Mouse (Mus musculus): ENCODE results near the gene Vrk3. TPM values are rescaled to one million over a fixed set of nuclear protein-coding genes. Genes with fewer than 3 reads are reported as not detected.

Gene Vrk3
- polyA plus RNA-seq (2012; rRNA removed), result 18.9 and 21.4 TPM in 2 replicates

DNA sequence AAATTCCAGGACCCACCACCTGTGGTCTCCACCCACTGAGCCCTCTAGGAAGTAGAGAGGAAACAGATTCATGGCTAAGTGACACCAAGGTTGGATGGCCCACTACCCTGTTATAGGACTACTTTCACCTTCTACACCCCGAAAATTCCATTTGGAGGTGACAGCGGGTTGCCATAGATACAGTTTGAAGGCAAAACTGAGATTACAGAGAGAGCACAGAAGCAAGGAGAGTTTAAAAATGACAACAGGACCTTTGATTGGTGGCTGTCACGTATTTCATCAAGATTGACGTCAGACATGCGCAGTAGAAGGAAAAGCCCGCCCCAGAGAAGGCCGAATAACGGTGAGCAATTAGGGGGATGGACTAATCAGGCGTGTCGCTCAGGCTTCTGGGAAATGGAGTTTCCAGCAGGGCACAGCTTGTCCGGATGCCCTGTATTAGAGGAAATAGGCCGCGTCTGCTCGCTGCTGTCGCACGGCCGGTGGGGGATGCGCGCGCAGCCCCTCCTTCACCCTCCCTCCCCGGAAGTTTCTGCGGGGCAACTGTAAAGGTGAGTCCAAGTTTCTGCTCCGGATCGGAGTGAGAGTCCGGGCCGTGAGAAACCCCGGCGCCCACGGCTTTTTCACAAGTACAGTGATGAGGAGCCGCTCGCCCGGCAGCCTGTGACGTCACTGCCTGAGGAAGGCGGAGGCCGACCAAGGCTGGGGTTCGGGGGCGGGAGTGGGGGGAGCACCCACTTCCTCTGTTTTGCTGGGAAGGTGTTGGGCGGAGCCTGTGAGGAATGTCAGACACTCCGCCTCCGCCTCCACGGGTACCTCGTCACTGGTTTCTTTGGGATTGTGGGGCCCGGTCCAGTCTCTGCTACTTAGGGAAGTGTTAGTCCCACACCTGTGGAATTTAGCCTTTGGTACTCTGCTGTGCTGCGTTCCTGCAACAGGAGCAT is at the start of gene Vrk3:
Gene Vrk3 (plus strand): TSS at position 313 of the 944 bp plus-strand sequence.

DNA sequence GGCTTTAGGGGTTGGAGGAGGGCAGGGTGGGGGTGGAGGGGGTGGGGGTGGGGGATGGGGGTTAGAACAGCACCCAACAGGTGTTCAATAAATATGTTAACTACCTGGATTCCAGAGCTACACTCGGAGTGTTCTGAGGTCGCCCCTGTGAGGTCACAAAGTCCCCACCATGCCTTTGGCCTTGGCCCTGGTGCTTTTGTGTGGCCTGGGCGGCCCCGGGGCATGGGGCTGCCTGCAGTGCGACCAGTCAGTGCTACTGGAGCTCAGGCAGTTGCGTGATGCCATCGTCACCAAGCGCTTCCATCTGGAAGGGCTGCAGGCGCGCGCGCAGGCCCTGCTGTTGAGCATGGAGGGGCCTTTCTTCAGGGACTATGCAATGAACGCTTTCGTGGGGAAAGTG is 39.6 kb upstream of the Vrk3 start, which contains the start of gene Izumo2:
Gene Izumo2 (plus strand): TSS at position 169 of the 400 bp plus-strand sequence.

DNA sequence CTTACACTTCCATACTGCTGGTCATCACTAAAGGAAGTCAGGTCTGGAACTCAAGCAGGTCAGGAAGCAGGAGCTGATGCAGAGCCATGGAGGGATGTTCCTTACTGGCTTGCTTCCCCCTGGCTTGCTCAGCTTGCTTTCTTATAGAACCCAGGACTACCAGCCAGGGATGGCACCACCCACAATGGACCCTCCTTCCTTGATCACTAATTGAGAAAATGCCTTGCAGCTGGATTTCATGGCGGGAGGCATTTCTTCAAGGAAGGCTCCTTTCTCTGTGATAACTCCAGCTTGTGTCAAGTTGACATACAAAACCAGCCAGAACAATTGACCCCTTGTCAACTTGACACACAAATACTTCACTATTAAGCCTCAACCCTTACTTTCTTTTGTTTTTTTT is 2.7 kb downstream of the Vrk3 start, which contains the start of gene Zfp473:
Gene Zfp473 (minus strand): TSS at position 101 of the 400 bp plus-strand sequence.

DNA sequence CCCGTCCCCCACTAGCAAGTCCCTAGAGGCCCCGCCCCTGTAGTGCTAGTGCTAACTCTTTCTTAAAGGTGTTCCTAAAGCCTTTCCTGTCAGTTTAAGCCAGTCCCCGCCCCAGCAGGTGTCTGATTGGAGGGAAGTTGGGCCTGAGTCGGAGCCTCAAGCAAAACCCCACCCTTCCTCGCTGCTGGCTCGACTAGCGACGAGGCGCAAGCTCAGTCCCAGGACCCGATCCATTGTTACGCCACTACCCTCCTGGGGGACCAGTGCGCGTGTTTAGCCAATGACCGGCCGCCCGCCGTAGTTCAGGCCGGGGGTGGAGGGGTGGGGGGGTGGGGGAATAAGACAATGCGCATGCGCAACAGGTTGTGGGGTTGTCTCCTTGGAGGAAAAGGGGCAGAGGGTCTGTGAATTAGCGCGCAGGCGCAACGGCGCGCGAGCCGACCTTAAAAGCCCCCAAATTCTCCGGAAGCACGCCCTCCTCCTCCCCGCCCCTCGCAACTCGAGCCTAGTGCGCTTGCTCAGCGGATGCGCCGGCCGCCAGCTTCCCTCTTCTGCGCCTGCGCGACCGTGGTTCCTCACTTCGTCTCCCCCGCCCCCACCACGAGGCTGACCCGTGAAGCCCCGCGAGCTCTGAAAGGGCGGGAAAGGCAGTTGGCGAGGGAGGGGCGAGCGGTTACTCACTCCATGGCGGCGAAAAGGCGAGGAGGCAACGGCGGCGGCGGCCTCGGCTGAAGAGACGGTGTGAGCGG is 67.7 kb downstream of the Vrk3 start, which contains the start of the genes Nup62 and Il4i1:
Gene Nup62 (plus strand): TSS at position 368 of the 749 bp plus-strand sequence.
Gene Il4i1 (plus strand): TSS at position 667 of the 749 bp plus-strand sequence.

DNA sequence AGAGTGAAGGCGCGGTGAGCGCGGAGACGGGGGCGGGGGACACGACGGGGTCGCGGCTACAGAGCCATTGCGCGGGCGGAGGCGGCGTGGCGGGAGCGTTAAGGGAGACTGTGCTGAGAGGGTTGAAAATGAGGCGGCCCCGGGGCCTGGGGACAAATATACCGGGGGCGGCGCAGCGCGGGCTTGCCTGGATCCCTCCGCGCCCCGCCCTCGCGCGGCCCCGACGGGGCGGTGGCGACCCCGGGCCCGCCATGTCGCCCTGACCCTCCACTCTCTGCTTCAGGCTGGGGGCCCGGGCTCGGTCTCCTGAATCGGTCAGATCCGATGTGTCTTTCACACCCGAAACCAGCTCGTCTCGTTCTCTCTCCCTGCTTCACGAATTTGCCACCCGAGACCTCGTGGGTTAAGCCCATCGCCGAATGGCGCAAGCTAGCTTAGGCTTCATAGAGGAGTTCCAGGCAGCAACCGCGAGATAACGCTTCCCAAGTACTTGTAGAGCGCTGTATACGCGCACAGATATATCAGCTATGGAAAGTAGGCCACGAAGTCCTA is 68.3 kb downstream of the Vrk3 start, which contains the start of gene Atf5:
Gene Atf5 (minus strand): TSS at position 189 of the 552 bp plus-strand sequence.

Other genes with a start within 250 kb of the Vrk3 start
- 0.13 and 0.14 TPM in 2 replicates for gene Mybpc2, start 223.8 kb upstream of the Vrk3 start, polyA plus RNA-seq (2012; rRNA removed)
- 4.1 and 5.5 TPM in 2 replicates for gene Spib, start 216.3 kb upstream of the Vrk3 start, polyA plus RNA-seq (2012; rRNA removed)
- 24.7 and 28.8 TPM in 2 replicates for gene Pold1, start 199.6 kb upstream of the Vrk3 start, polyA plus RNA-seq (2012; rRNA removed)
- 32.8 and 37.0 TPM in 2 replicates for gene Nr1h2, start 194.5 kb upstream of the Vrk3 start, polyA plus RNA-seq (2012; rRNA removed)
- 12.1 and 13.7 TPM in 2 replicates for gene Napsa, start 176.0 kb upstream of the Vrk3 start, polyA plus RNA-seq (2012; rRNA removed)
- 0.36 TPM in 2 replicates for gene Kcnc3, start 157.7 kb upstream of the Vrk3 start, polyA plus RNA-seq (2012; rRNA removed)
- 0.77 and 0.95 TPM in 2 replicates for gene Myh14, start 77.6 kb upstream of the Vrk3 start, polyA plus RNA-seq (2012; rRNA removed)
- gene Izumo2, start 39.7 kb upstream of the Vrk3 start, polyA plus RNA-seq (2012; rRNA removed), result not detected in 2 replicates
- gene Zfp473, start 2.6 kb downstream of the Vrk3 start, polyA plus RNA-seq (2012; rRNA removed), result 0.48 and 0.58 TPM in 2 replicates
- gene Nup62, start 67.7 kb downstream of the Vrk3 start, polyA plus RNA-seq (2012; rRNA removed), result 20.2 and 22.4 TPM in 2 replicates
- gene Il4i1, start 68.0 kb downstream of the Vrk3 start, polyA plus RNA-seq (2012; rRNA removed), result 0.38 TPM in 2 replicates
- gene Atf5, start 68.2 kb downstream of the Vrk3 start, polyA plus RNA-seq (2012; rRNA removed), result 247 and 266 TPM in 2 replicates
- 35.6 and 37.3 TPM in 2 replicates for gene Akt1s1, start 100.6 kb downstream of the Vrk3 start, polyA plus RNA-seq (2012; rRNA removed)
- 21.1 and 23.3 TPM in 2 replicates for gene Tbc1d17, start 100.7 kb downstream of the Vrk3 start, polyA plus RNA-seq (2012; rRNA removed)
- 18.0 and 24.6 TPM in 2 replicates for gene Pnkp, start 108.7 kb downstream of the Vrk3 start, polyA plus RNA-seq (2012; rRNA removed)
- 48.6 and 56.2 TPM in 2 replicates for gene Ptov1, start 121.4 kb downstream of the Vrk3 start, polyA plus RNA-seq (2012; rRNA removed)
- gene Med25, start 144.3 kb downstream of the Vrk3 start, polyA plus RNA-seq (2012; rRNA removed), result 26.0 and 30.9 TPM in 2 replicates
- 6.4 and 7.8 TPM in 2 replicates for gene Fuz, start 147.7 kb downstream of the Vrk3 start, polyA plus RNA-seq (2012; rRNA removed)
- gene Ap2a1, start 181.1 kb downstream of the Vrk3 start, polyA plus RNA-seq (2012; rRNA removed), result 33.1 and 39.3 TPM in 2 replicates
- gene Tsks, start 194.8 kb downstream of the Vrk3 start, polyA plus RNA-seq (2012; rRNA removed), result 0.02 TPM in 1 of 2 replicates, not detected in the other
- 2.3 and 2.6 TPM in 2 replicates for gene Cpt1c, start 226.4 kb downstream of the Vrk3 start, polyA plus RNA-seq (2012; rRNA removed)
- gene Prmt1, start 238.2 kb downstream of the Vrk3 start, polyA plus RNA-seq (2012; rRNA removed), result 105 and 112 TPM in 2 replicates
- gene Irf3, start 249.2 kb downstream of the Vrk3 start, polyA plus RNA-seq (2012; rRNA removed), result 50.0 and 54.3 TPM in 2 replicates

Measured in liver, embryonic 18 days (tissue).